Mouse (Mus musculus) CH12.LX (cell line): ENCODE data around the gene Pnpla6. TPM values are rescaled to one million over a fixed set of nuclear protein-coding genes. Genes with fewer than 3 reads are reported as not detected.

ENCODE experiments used
- DNase-seq: peaks from one replicate; pipeline ENCODE4 v3.0.0-alpha.2; 2013; ENCODE audit errors: extremely low read depth
- H3K27ac ChIP-seq: 2 replicates; pipeline ENCODE4 v1.5.1; 2012; ENCODE audit warnings: low read depth, mild to moderate bottlenecking, control low read depth, moderate library complexity; ENCODE audit not compliant: insufficient read depth
- H3K27me3 ChIP-seq: replicated peaks from 2 replicates; pipeline ENCODE3; 2012; ENCODE audit warnings: inconsistent platforms
- H3K36me3 ChIP-seq, 2 experiments: replicated peaks in 1 of 2; 2 replicates each; pipeline versions ENCODE3 to v1.6.1; 2012; ENCODE audit warnings: inconsistent platforms in 1 of 2, low read length in 1 of 2, mild to moderate bottlenecking in 1 of 2, mixed read lengths in 1 of 2, moderate library complexity in 1 of 2; ENCODE audit not compliant: control insufficient read depth in 1 of 2, insufficient read depth in 1 of 2
- H3K4me1 ChIP-seq, 2 experiments: 2 replicates each; pipeline ENCODE4 v1.6.1; 2012; ENCODE audit warnings: inconsistent platforms in 1 of 2, moderate library complexity in 1 of 2; ENCODE audit not compliant: insufficient read depth in 2 of 2, control insufficient read depth in 1 of 2
- H3K4me2 ChIP-seq: 2 replicates; pipeline ENCODE4 v1.6.1; 2012; ENCODE audit warnings: low read depth, mild to moderate bottlenecking, control low read depth; ENCODE audit not compliant: poor library complexity, insufficient read depth, severe bottlenecking
- H3K4me3 ChIP-seq, 3 experiments: fragments of 150-350 bp in 1 of 3; sonication (generic) in 1 of 3; replicated peaks in 1 of 3; 2 replicates each; pipeline versions ENCODE3 to v1.5.1; 2011 to 2012; ENCODE audit warnings: low read depth in 2 of 3, low read length in 2 of 3, mild to moderate bottlenecking in 2 of 3, moderate library complexity in 2 of 3, control low read depth in 1 of 3, improper control_type of control experiment in 1 of 3, inconsistent platforms in 1 of 3, mixed read lengths in 1 of 3; ENCODE audit not compliant: poor library complexity in 1 of 3
- H3K79me2 ChIP-seq: replicated peaks from 2 replicates; pipeline ENCODE4 v1.6.1; 2012; ENCODE audit warnings: mild to moderate bottlenecking, moderate library complexity; ENCODE audit not compliant: control insufficient read depth, poor library complexity, insufficient read depth, severe bottlenecking; ENCODE audit errors: extremely low read depth
- H3K9ac ChIP-seq: 2 replicates; pipeline ENCODE4 v1.6.1; 2012; ENCODE audit warnings: low read depth, mild to moderate bottlenecking, control low read depth, moderate library complexity; ENCODE audit not compliant: insufficient read depth
- H3K9me3 ChIP-seq: replicated peaks from 2 replicates; pipeline ENCODE3; 2012; ENCODE audit warnings: low read length, inconsistent platforms, mixed read lengths
- ETS1 ChIP-seq: conservative IDR thresholded peaks from 2 replicates; pipeline ENCODE4 v1.6.1; 2012; ENCODE audit warnings: low read depth, mild to moderate bottlenecking, inconsistent platforms, low read length, improper control_type of control experiment, moderate library complexity
- HCFC1 ChIP-seq: IDR thresholded peaks from 2 replicates; pipeline ENCODE4 v1.6.1; 2012; ENCODE audit warnings: low read depth, mild to moderate bottlenecking, inconsistent platforms, low read length, improper control_type of control experiment
- JUND ChIP-seq: conservative IDR thresholded peaks from 2 replicates; pipeline ENCODE4 v1.6.1; 2011; ENCODE audit warnings: low read depth, low read length, improper control_type of control experiment
- KAT2A ChIP-seq: IDR thresholded peaks from 2 replicates; pipeline ENCODE4 v1.6.1; 2012; ENCODE audit warnings: low read length, improper control_type of control experiment, inconsistent platforms; ENCODE audit not compliant: insufficient replicate concordance
- MAFK ChIP-seq: IDR thresholded peaks from 2 replicates; pipeline ENCODE4 v1.6.1; 2011; ENCODE audit warnings: low read length, improper control_type of control experiment; ENCODE audit not compliant: insufficient replicate concordance
- MAX ChIP-seq: IDR thresholded peaks from 2 replicates; pipeline ENCODE4 v1.6.1; 2011; ENCODE audit warnings: low read length, improper control_type of control experiment
- MEF2A ChIP-seq: IDR thresholded peaks from 2 replicates; pipeline ENCODE4 v1.6.1; 2014; ENCODE audit warnings: low read depth, mild to moderate bottlenecking, inconsistent platforms, low read length, improper control_type of control experiment, borderline replicate concordance
- MXI1 ChIP-seq: IDR thresholded peaks from 2 replicates; pipeline ENCODE4 v1.6.1; 2011; ENCODE audit warnings: mild to moderate bottlenecking, low read depth, low read length, improper control_type of control experiment
- MYC ChIP-seq: IDR thresholded peaks from 2 replicates; pipeline ENCODE4 v1.6.1; 2011; ENCODE audit warnings: low read depth, mild to moderate bottlenecking, improper control_type of control experiment, low read length
- NELFE ChIP-seq: IDR thresholded peaks from 2 replicates; pipeline ENCODE4 v1.6.1; 2011; ENCODE audit warnings: low read depth, low read length, improper control_type of control experiment
- NRF1 ChIP-seq: IDR thresholded peaks from 2 replicates; pipeline ENCODE4 v1.6.1; 2014; ENCODE audit warnings: low read depth, mild to moderate bottlenecking, inconsistent platforms, low read length, improper control_type of control experiment, moderate library complexity
- PAX5 ChIP-seq: IDR thresholded peaks from 2 replicates; pipeline ENCODE4 v1.6.1; 2012; ENCODE audit warnings: low read length, inconsistent platforms, mixed read lengths
- POLR2A ChIP-seq: IDR thresholded peaks from 2 replicates; pipeline ENCODE4 v1.6.1; 2011; ENCODE audit warnings: low read depth, mild to moderate bottlenecking, improper control_type of control experiment, low read length
- POLR2AphosphoS2 ChIP-seq: IDR thresholded peaks from 2 replicates; pipeline ENCODE4 v1.6.1; 2011; ENCODE audit warnings: low read depth, low read length, improper control_type of control experiment
- RAD21 ChIP-seq: IDR thresholded peaks from 2 replicates; pipeline ENCODE4 v1.6.1; 2011; ENCODE audit warnings: low read depth, mild to moderate bottlenecking, low read length, improper control_type of control experiment, moderate library complexity
- SMC3 ChIP-seq: IDR thresholded peaks from 2 replicates; pipeline ENCODE4 v1.6.1; 2011; ENCODE audit warnings: low read depth, low read length, improper control_type of control experiment
- TCF12 ChIP-seq: IDR thresholded peaks from 2 replicates; pipeline ENCODE4 v1.6.1; 2014; ENCODE audit warnings: low read depth, mild to moderate bottlenecking, inconsistent platforms, low read length, improper control_type of control experiment
- USF1 ChIP-seq: IDR thresholded peaks from 2 replicates; pipeline ENCODE4 v1.6.1; 2014; ENCODE audit warnings: low read depth, mild to moderate bottlenecking, inconsistent platforms, low read length, improper control_type of control experiment
- USF2 ChIP-seq: conservative IDR thresholded peaks from 2 replicates; pipeline ENCODE4 v1.6.1; 2011; ENCODE audit warnings: low read depth, low read length, improper control_type of control experiment
- ZC3H11A ChIP-seq: IDR thresholded peaks from 2 replicates; pipeline ENCODE4 v1.6.1; 2012; ENCODE audit warnings: low read depth, mild to moderate bottlenecking, inconsistent platforms, low read length, improper control_type of control experiment
- ZKSCAN1 ChIP-seq: IDR thresholded peaks from 2 replicates; pipeline ENCODE4 v1.6.1; 2012; ENCODE audit warnings: low read depth, inconsistent platforms, low read length, improper control_type of control experiment, borderline replicate concordance
- dilution Hi-C: fragments of 300-500 bp; cut with MboI; formaldehyde crosslinking; loops from 2 replicates; pipeline ENCODE4 v1.14.3; 2020; ENCODE audit warnings: low sequenced_read_pairs; ENCODE audit not compliant: extremely low pct_unique_long_range_greater_than_20kb, extremely low pct_ligation_motif_present
- in situ Hi-C: fragments of 300-500 bp; cut with MboI; formaldehyde crosslinking; loops from 3 replicates; pipeline ENCODE4 v1.14.3; 2019; ENCODE audit warnings: low sequenced_read_pairs, low pct_ligation_motif_present, low pct_unique_long_range_greater_than_20kb, mixed read lengths
- polyA plus RNA-seq: library from polyadenylated mRNA; unstranded; fragments of >175 nt; gene quantifications from 2 replicates; pipeline ENCODE4 v1.2.1, GENCODE M21; 2012; ENCODE audit warnings: low read depth; ENCODE audit not compliant: insufficient read length
- total RNA-seq, 2 experiments: library from RNA; depleted of rRNA; stranded (reverse); fragments of 300-350 nt in 1 of 2; fragments of >200 nt in 1 of 2; gene quantifications; 2 replicates each; pipeline ENCODE4 v1.2.3; 2012 to 2014

Pnpla6 gene
- total and polyA plus RNA-seq, 3 experiments: 12.5 to 39.8 (median 29.6) TPM

- H3K4me3 ChIP-seq: no peak overlapping the region
- H3K27me3 ChIP-seq: peaks cover 59% of the 10 kb centered on the region
- H3K4me1 ChIP-seq: peaks cover 3 to 6% of the 10 kb centered on the region in 2 experiments; a peak in 2 of 4 replicates
- TF ChIP-seq MAX (no peak), PAX5 (no peak), USF2 (no peak), NELFE (no peak), KAT2A (no peak), NRF1 (no peak), POLR2A (no peak), ETS1 (no peak), MYC (no peak), MXI1 (no peak), MAFK (no peak), ZKSCAN1 (no peak)
- no peak for DNase-seq
- H3K79me2 ChIP-seq: no peaks in the 10 kb centered on the region
- dilution Hi-C loops (no loop called here), in situ Hi-C loops (no loop called here)
- H3K9me3 ChIP-seq: no peaks in the 10 kb centered on the region
- no peak overlapping the region for H3K27ac ChIP-seq
- no peak overlapping the region for H3K9ac ChIP-seq
- no peak overlapping the region for H3K4me2 ChIP-seq
- H3K36me3 ChIP-seq: no peaks in the 10 kb centered on the region
Observed at GRCm38 (mm10) chr8:3496428-3496748, 18.8 kb upstream of the Pnpla6 start.

- no peak for TF ChIP-seq ZC3H11A
- TF ChIP-seq NRF1: no peak
- no peak for TF ChIP-seq SMC3
- TF ChIP-seq POLR2A: no peak
- no peak for TF ChIP-seq RAD21
- no peak for TF ChIP-seq MAFK
- no peak for TF ChIP-seq MAX
- TF ChIP-seq POLR2AphosphoS2: no peak
- no peak for TF ChIP-seq HCFC1
- no peak for TF ChIP-seq KAT2A
- no peak for TF ChIP-seq TCF12
- no peak for TF ChIP-seq MEF2A
- no peak for TF ChIP-seq USF2
- TF ChIP-seq JUND: no peak
- TF ChIP-seq PAX5: no peak
- TF ChIP-seq USF1: no peak
- TF ChIP-seq ZKSCAN1: no peak
- Histone ChIP-seq H3K4me2 (no peak overlapping the region), H3K9me3 (no peaks in the 10 kb centered on the region), H3K4me1 (peaks cover 2 to 15% of the 10 kb centered on the region in 2 experiments; a peak in 3 of 4 replicates), H3K27me3 (peaks cover 38% of the 10 kb centered on the region), H3K27ac (no peak overlapping the region), H3K36me3 (peaks cover 0 to under 1% of the 10 kb centered on the region in 2 experiments), H3K4me3 (no peak overlapping the region), H3K9ac (no peak overlapping the region), H3K79me2 (no peaks in the 10 kb centered on the region)
- DNase-seq: no peak
- in situ Hi-C loops (no loop called here), dilution Hi-C loops (no loop called here)
Observed at GRCm38 (mm10) chr8:3498583-3498982, 16.6 kb upstream of the Pnpla6 start.
